Mouse (Mus musculus): ENCODE results near the gene Vwa3b.

GRCm38 (mm10) chr1:37009880-37010279 lies 16.5 kb upstream of the Vwa3b start:
- no peak for TF ChIP-seq POLR2A (IDR thresholded peaks at IDR 0.05; ENCODE audit: insufficient read length, low read depth)
- no peak for TF ChIP-seq E2F4 (IDR thresholded peaks at IDR 0.05; ENCODE audit: insufficient read depth)
- peak; percentile 9 for TF ChIP-seq TCF12 (IDR thresholded peaks at IDR 0.05; ENCODE audit: insufficient read depth, poor library complexity, severe bottlenecking)
- no peak for TF ChIP-seq MAX (IDR thresholded peaks at IDR 0.05; ENCODE audit: low read depth)
- no peak for TF ChIP-seq SRF (IDR thresholded peaks at IDR 0.05; ENCODE audit: control insufficient read depth, insufficient read length, low read depth)
- TF ChIP-seq REST (IDR thresholded peaks at IDR 0.05; ENCODE audit: insufficient read depth, insufficient read length) = no peak
- peak in 2 of 3 experiments; percentile 49 to 52 for TF ChIP-seq MYOD1 (IDR thresholded peaks at IDR 0.05; ENCODE audit: control insufficient read depth in 1 of 3, insufficient read length in 2 of 3, low read depth in 2 of 3)
- TF ChIP-seq USF1 (IDR thresholded peaks at IDR 0.05; ENCODE audit: low read depth) = no peak
- TF ChIP-seq MYOG (IDR thresholded peaks at IDR 0.05; ENCODE audit: control insufficient read depth in 1 of 3, insufficient read depth in 1 of 3, insufficient read length in 2 of 3, low read depth in 2 of 3) = no peak
- no peak for TF ChIP-seq POLR2AphosphoS2 (IDR thresholded peaks at IDR 0.05; ENCODE audit: insufficient read length, low read depth)
- TF ChIP-seq CEBPB (IDR thresholded peaks at IDR 0.05; ENCODE audit: insufficient read depth, poor library complexity, severe bottlenecking) = no peak
- TF ChIP-seq TCF3 (IDR thresholded peaks at IDR 0.05; ENCODE audit: insufficient read length, low read depth) = no peak

All from myocyte (in vitro differentiated cells).